Mouse (Mus musculus) lung, postnatal 0 days (tissue): ENCODE measurements around the gene Pitx2.

Experiments
- CTCF ChIP-seq: IDR thresholded peaks from 2 replicates; pipeline ENCODE4 v1.5.1; 2016; ENCODE audit warnings: antibody characterized with exemption, mild to moderate bottlenecking
- EP300 ChIP-seq: IDR thresholded peaks from 2 replicates; pipeline ENCODE4 v1.6.1; 2016; ENCODE audit warnings: antibody characterized with exemption, mild to moderate bottlenecking, control low read depth

GRCm38 (mm10) chr3:129212807-129213206 lies 13.1 kb downstream of the Pitx2 start:
- no peak for TF ChIP-seq CTCF
- TF ChIP-seq EP300 = no peak
